Mouse (Mus musculus) stomach, postnatal 0 days (tissue): ENCODE measurements around the gene Slc19a2.

Experiments
- CTCF ChIP-seq: IDR thresholded peaks from 2 replicates; pipeline ENCODE4 v1.5.1; 2016; ENCODE audit warnings: antibody characterized with exemption, low read depth, mild to moderate bottlenecking, moderate library complexity
- EP300 ChIP-seq: optimal IDR thresholded peaks from 2 replicates; pipeline ENCODE3; 2016; ENCODE audit warnings: antibody characterized with exemption

DNA sequence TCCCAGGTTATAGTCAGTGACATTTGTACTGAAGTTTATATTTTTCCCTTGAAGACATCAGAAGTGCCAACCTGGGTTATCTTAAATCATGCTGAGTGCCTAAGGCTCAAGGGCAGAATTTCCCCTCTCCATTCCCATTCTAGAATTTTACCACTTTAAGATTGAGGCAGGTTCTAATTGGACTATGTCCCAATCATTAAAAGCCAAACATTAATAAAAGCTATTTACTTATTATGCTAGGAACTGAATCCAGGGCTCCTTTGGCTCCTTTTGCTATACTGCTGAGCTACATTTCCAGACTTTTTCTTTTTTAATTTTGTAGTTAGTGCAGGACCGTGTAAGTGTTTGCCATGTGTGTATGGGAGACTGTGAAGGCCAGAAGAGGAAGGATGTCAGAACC, 2.6 kb downstream of the Slc19a2 start:
- no peak for TF ChIP-seq CTCF
- TF ChIP-seq EP300 = no peak
